Mouse (Mus musculus) stomach, postnatal 0 days (tissue): ENCODE data around the gene Cabp4. TPM values are rescaled to one million over a fixed set of nuclear protein-coding genes. Genes with fewer than 3 reads are reported as not detected.
"Not testable (repeated sequence)": the region's sequence is repeated elsewhere in the genome, so short reads cannot be mapped to it uniquely, and the experiment has no call there.

Experiments used
- ATAC-seq: fragments of 200-750 bp; cut with Nextera tagmentation; 2 replicates; pipeline ENCODE4 v1.8.0; 2017; ENCODE audit not compliant: low FRiP score, low TSS enrichment
- DNase-seq: peaks from one replicate; pipeline ENCODE4 v3.0.0-alpha.2; 2016; ENCODE audit warnings: low spot score
- H3K27ac ChIP-seq: fragments of 300-500 bp; sonication (generic); replicated peaks from 2 replicates; pipeline ENCODE4 v1.5.1; 2014; ENCODE audit warnings: mild to moderate bottlenecking, control low read depth
- H3K27me3 ChIP-seq: fragments of 300-500 bp; sonication (generic); 2 replicates; pipeline ENCODE4 v1.6.1; 2014; ENCODE audit warnings: low read length; ENCODE audit not compliant: control insufficient read depth, insufficient read depth
- H3K36me3 ChIP-seq: fragments of 300-500 bp; sonication (generic); 2 replicates; pipeline ENCODE4 v1.6.1; 2014; ENCODE audit warnings: low read length, mixed read lengths; ENCODE audit not compliant: control insufficient read depth, insufficient read depth
- H3K4me1 ChIP-seq: fragments of 300-500 bp; sonication (generic); replicated peaks from 2 replicates; pipeline ENCODE4 v1.6.1; 2014; ENCODE audit warnings: antibody characterized with exemption; ENCODE audit not compliant: control insufficient read depth, insufficient read depth
- H3K4me2 ChIP-seq: fragments of 300-500 bp; sonication (generic); replicated peaks from 2 replicates; pipeline ENCODE4 v1.6.1; 2014; ENCODE audit warnings: low read depth, mild to moderate bottlenecking, control low read depth, moderate library complexity
- H3K4me3 ChIP-seq: fragments of 300-500 bp; sonication (generic); 2 replicates; pipeline ENCODE4 v1.5.1; 2014; ENCODE audit warnings: low read depth, low read length, control low read depth
- H3K9ac ChIP-seq: fragments of 300-500 bp; sonication (generic); 2 replicates; pipeline ENCODE4 v1.6.1; 2014; ENCODE audit warnings: mild to moderate bottlenecking, low read length, control low read depth, mixed read lengths
- H3K9me3 ChIP-seq: fragments of 300-500 bp; sonication (generic); 2 replicates; pipeline ENCODE4 v1.6.1; 2016; ENCODE audit warnings: low read length; ENCODE audit not compliant: control insufficient read depth
- CTCF ChIP-seq: IDR thresholded peaks from 2 replicates; pipeline ENCODE4 v1.5.1; 2016; ENCODE audit warnings: antibody characterized with exemption, low read depth, mild to moderate bottlenecking, moderate library complexity
- EP300 ChIP-seq: optimal IDR thresholded peaks from 2 replicates; pipeline ENCODE3; 2016; ENCODE audit warnings: antibody characterized with exemption
- WGBS: fragments of 180-500 bp; shearing (Covaris S2); extraction: QIAGEN DNeasy Blood & Tissue Kit; methylation state at CpG from one replicate; pipeline ENCODE4 v1.1.7; 2014; 5-methylcytosine and 5-hydroxymethylcytosine counted together
- polyA plus RNA-seq: library from polyadenylated mRNA; unstranded; fragments of >200 nt; fragmentation: Nextera tagmentation; extraction: Ambion mirVana; gene quantifications from 2 replicates; pipeline ENCODE4 v1.2.1, GENCODE M21; 2015

The Cabp4 gene
- polyA plus RNA-seq, 1 experiment from 2014 or later = not detected

DNA sequence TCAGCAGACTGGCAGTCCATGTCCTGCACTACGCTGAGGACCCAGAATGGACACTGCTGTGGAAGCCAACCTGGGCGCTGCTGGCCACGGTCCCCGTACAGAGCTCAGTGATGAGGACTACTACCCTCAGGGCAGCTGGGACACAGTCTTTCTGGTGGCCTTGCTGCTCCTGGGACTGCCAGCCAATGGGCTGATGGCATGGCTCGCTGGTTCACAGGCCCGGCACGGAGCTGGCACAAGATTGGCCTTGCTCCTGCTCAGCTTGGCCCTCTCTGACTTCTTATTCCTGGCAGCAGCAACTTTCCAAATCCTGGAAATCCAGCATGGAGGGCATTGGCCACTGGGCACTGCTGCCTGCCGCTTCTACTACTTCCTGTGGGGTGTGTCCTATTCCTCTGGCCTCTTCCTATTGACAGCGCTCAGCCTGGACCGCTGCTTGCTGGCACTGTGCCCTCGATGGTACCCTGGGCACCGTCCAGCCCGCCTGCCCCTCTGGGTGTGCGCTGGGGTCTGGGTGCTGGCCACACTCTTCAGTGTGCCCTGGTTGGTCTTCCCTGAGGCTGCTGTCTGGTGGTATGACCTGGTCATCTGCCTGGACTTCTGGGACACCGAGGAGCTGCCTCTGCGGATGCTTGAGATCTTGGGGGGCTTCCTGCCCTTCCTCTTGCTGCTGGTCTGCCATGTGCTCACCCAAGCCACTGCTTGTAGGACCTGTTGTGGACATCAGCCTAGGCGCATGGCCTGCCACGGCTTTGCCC lies 1.2 kb downstream of the Cabp4 start:
- Histone ChIP-seq H3K4me1 (no peaks in the 10 kb centered on the region), H3K36me3 (no peaks in the 10 kb centered on the region)
- ATAC-seq = no peak

GRCm38 (mm10) chr19:4140147-4140546 lies 3.7 kb downstream of the Cabp4 start:
- 59% methylated on average over 6 of the region's 6 CpGs for whole genome bisulfite sequencing
- no peak for ATAC-seq
- DNase-seq = no peak
- Histone ChIP-seq H3K4me3 (no peak overlapping the region), H3K27ac (no peak overlapping the region), H3K9ac (no peak overlapping the region), H3K27me3 (no peaks in the 10 kb centered on the region), H3K4me1 (no peaks in the 10 kb centered on the region), H3K9me3 (no peaks in the 10 kb centered on the region), H3K36me3 (no peaks in the 10 kb centered on the region), H3K4me2 (no peak overlapping the region)
- no peak for TF ChIP-seq CTCF
- TF ChIP-seq EP300 = no peak

More for the DNA sequence above, 1.2 kb downstream of the Cabp4 start:
- WGBS = 86% methylated on average over 18 of the region's 18 CpGs
- Histone ChIP-seq H3K4me2 (no peak overlapping the region), H3K4me3 (no peak overlapping the region), H3K27me3 (no peaks in the 10 kb centered on the region), H3K9ac (no peak overlapping the region), H3K27ac (no peak overlapping the region), H3K9me3 (no peaks in the 10 kb centered on the region)
- TF ChIP-seq EP300 (no peak), CTCF (no peak)
- no peak for DNase-seq

DNA sequence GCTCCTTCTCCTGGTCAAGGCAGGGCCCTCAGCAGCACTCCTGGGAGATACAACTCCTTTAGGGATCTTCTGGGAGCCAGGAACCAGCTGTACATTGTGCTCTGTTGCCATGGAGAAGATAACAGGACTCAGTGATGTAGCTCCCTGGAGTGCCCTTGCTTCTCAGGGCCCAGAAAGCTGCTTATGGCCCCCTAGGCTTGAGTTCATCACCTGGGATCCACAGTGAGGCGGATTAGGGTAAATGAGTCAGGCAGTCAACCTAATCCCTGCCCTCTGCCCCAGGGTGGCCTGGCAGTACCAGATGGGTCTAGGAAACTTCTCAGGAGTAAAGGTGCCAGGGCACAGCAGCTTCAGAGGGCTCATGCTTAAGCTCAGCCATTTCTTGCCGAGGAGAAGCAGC lies 4.4 kb downstream of the Cabp4 start, which contains the start of gene Gpr152:
Gene Gpr152, plus strand, starts transcription at position 342 of the 400 bp plus-strand sequence.
- H3K27ac ChIP-seq = no peak within 1 kb of the TSS
- H3K27me3 ChIP-seq = no peaks in the 10 kb centered on the region
- no peaks in the 10 kb centered on the region for H3K9me3 ChIP-seq
- ATAC-seq = no peak
- no peaks in the 10 kb centered on the region for H3K4me1 ChIP-seq
- no peak within 1 kb of the TSS for H3K4me3 ChIP-seq
- H3K4me2 ChIP-seq = no peak within 1 kb of the TSS
- WGBS = 78% methylated on average over 2 of the region's 2 CpGs
- no peak for DNase-seq
- TF ChIP-seq EP300 (no peak), CTCF (no peak)
- H3K36me3 ChIP-seq = no peaks in the 10 kb centered on the region
- no peak within 1 kb of the TSS for H3K9ac ChIP-seq

GRCm38 (mm10) chr19:4137913-4138312 lies 5.9 kb downstream of the Cabp4 start:
- ATAC-seq = no peak
- H3K9me3 ChIP-seq = no peaks in the 10 kb centered on the region
- no peak for TF ChIP-seq CTCF
- TF ChIP-seq EP300 = no peak

GRCm38 (mm10) chr19:4136463-4136862 lies 7.4 kb downstream of the Cabp4 start:
- Histone ChIP-seq H3K4me3 (no peak overlapping the region), H3K27ac (no peak overlapping the region), H3K27me3 (no peaks in the 10 kb centered on the region), H3K9me3 (no peaks in the 10 kb centered on the region), H3K36me3 (peaks cover 6% of the 10 kb centered on the region), H3K4me1 (no peaks in the 10 kb centered on the region), H3K9ac (no peak overlapping the region), H3K4me2 (no peak overlapping the region)
- WGBS = 80% methylated on average over 5 of the region's 5 CpGs
- TF ChIP-seq EP300 (no peak), CTCF (peak; percentile 31)
- no peak for DNase-seq
- ATAC-seq = no peak

More at GRCm38 (mm10) chr19:4137913-4138312, 5.9 kb downstream of the Cabp4 start:
- 76% methylated on average over 5 of the region's 5 CpGs for WGBS
- H3K4me1 ChIP-seq = no peaks in the 10 kb centered on the region
- no peak overlapping the region for H3K27ac ChIP-seq
- no peak overlapping the region for H3K4me2 ChIP-seq
- no peak overlapping the region for H3K4me3 ChIP-seq
- no peak overlapping the region for H3K9ac ChIP-seq
- H3K27me3 ChIP-seq = no peaks in the 10 kb centered on the region
- DNase-seq = no peak
- no peaks in the 10 kb centered on the region for H3K36me3 ChIP-seq

- not testable (repeated sequence) for H3K27me3 ChIP-seq, H3K9me3 ChIP-seq, H3K4me3 ChIP-seq, H3K4me2 ChIP-seq, H3K27ac ChIP-seq, H3K4me1 ChIP-seq, H3K36me3 ChIP-seq, DNase-seq, H3K9ac ChIP-seq
- WGBS = 10% methylated on average over 7 of the region's 8 CpGs
- TF ChIP-seq CTCF = peak; percentile 61
- peak; percentile 53 for ATAC-seq
These were observed 7.9 kb downstream of the Cabp4 start for GRCm38 (mm10) chr19:4135963-4136345.

GRCm38 (mm10) chr19:4135229-4135962 lies 8.4 kb downstream of the Cabp4 start:
- not testable (repeated sequence) for H3K4me1 ChIP-seq, H3K9ac ChIP-seq, H3K27ac ChIP-seq, H3K4me3 ChIP-seq, H3K27me3 ChIP-seq, H3K36me3 ChIP-seq, DNase-seq, H3K9me3 ChIP-seq, ATAC-seq, H3K4me2 ChIP-seq
- WGBS = 78% methylated on average over 6 of the region's 6 CpGs
